Mouse (Mus musculus) heart, postnatal 4 days (tissue): Measurements from ENCODE around the gene Ifnar2. TPM values are rescaled to one million over a fixed set of nuclear protein-coding genes. Genes with fewer than 3 reads are reported as not detected.

Experiments used
- DNase-seq: peaks from one replicate; pipeline ENCODE4 v3.0.0; 2021
- total RNA-seq, 2 experiments: library from RNA; stranded (reverse); gene quantifications; 2 replicates each; pipeline ENCODE4 v1.2.3; 2021

The Ifnar2 gene
- total RNA-seq, result 10 to 100 TPM; 29.9 to 33.8 TPM

DNA sequence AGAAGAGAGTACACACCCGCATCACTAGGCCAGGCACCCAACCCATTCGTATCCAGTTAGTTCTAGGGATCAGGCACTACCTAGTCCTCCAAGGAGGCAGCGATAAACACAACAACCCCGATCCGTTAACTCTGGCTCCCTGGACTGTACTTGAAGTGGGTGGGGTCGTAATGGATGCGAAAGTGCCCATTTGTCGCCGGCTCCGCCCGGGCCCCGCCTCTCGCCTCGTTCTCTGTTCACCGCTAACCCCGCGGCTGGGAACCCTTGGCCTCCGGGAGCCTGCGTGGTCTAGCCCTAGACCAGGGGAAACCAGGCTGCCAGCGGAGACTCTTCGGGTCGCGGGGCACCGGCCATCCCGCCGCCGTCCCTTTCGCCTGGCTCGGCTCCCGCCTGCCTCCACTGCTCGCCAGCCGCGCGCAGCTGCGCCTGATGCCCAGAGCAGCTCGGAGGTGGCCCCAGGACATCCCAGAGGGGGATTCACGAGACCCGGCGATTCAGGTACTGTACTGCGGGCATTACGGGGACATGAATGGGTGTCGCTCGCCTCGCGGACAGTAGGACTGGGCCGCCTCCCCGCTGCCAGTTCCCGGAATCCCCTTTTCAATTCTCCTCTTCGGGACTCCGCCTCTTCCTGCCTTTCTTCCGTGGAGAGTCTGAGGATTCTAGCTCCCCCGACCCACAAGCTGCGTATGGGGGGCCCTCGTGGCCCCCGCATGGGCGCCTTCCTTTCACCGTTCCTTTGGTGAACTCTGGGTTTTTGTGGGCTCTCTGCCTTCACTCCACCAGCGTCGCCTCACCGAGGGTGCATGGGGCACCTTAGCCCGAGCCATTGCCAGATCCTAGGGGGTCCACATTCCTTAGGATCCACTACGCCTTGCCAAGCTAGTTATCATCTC lies at the start of gene Ifnar2:
Ifnar2 (plus strand) TSS at position 207 of the 896 bp plus-strand sequence.
- peak; percentile 85 for DNase-seq

- no peak for DNase-seq
These were observed 45.0 kb upstream of the Ifnar2 start for GRCm38 (mm10) chr16:91327605-91328004.

- no peak for DNase-seq
These were observed 43.7 kb upstream of the Ifnar2 start for GRCm38 (mm10) chr16:91328922-91329321.

DNA sequence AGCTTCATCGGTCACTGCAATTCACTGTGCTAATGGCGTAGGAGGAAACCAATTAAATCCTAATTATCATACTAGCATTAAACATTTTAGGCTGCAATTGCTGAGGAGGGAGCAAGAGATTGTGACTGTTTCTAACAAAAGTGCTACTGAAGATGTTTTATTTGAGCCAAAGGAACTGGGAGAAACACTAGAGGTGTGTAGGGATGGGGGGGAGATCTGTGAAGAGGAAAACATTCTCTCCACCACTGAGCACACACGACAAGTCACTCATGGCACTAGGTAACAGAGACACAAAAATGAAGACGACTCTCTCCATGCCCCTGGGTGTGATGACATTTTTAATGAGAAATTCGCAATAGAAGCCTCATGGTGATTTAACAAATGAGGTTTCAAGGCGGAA lies 42.1 kb upstream of the Ifnar2 start:
- DNase-seq, result no peak

- DNase-seq, result peak; percentile 21
These were observed 41.4 kb upstream of the Ifnar2 start for GRCm38 (mm10) chr16:91331153-91331552.

DNA sequence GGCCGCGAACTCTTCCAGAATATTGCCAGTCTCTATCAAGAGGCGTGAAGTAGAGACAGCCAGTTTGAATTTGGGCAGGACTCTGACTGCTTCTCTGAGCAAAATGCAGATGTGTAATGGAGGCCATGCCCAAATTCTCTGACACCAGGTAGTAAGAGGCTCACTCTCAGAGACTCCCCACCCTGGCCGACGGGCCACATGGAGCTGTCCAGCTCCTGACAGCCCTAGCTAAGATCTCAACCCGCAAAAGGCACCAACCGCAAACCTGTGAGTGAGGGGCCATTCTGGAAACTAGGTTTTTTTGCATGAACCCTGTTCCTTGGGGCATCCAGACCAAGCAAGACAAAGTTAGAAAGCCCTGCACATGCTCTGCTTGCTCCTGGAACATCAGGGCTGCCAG lies 39.7 kb upstream of the Ifnar2 start:
- no peak for DNase-seq

- DNase-seq, result no peak
These were observed 38.2 kb upstream of the Ifnar2 start for GRCm38 (mm10) chr16:91334190-91334893.

DNA sequence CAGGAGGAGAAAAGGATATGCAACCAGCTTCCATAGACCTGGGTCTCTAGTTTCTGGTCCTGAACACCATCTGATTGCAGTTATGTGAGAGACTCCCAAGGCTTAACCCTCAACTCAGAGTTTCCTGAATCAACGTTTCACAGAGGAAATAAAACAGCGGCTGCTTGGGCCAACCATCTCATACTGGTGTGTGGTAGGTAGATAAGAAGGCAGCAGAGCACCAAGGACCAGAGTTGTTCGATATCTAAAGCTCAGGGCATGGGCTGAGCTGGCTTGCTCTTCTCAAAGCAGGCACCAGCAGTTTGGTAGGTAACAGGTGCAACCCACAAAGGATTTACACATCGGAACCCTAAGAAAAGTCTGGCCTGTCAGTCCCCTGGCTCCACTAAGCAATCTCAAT lies 35.8 kb upstream of the Ifnar2 start:
- DNase-seq, result no peak

DNA sequence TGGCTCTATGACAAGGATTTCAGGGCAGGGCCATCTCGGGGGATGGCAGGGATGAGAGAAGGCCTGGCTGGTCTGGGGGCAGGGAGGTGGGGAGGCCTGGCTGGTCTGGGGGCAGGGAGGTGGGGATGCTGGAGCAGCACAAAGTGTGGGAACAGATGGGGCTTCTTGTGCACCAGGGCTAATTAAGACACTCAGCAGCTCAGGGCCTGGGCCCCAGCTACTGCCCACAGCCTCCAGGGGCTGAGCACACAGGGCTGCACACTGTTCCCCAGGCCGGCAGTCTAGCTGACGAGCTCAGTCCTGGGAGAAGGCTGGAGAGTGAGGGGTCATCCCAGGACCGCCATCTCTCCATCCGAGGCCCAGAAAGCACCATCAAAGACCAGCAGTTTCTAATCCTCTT lies 35.1 kb upstream of the Ifnar2 start:
- no peak for DNase-seq

DNA sequence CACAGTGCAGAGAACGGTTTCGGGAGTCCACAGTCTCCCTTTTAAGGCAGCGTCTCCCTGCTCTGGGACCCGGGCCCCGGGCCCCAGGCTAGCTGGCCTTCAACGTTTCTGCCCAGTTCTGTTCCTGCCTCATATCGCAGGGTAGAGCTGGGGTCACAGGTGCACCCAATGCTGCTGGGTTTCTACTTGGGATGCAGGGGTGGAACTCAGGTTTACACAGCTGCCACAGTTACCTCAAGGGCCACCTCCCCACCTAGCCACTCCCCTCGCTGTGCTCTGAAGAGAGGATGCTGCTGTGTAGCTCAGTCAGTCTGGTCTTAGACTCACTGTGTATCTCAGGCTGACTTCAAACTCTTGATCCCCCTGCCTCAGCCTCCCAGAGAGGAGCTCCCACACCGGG lies 26.1 kb upstream of the Ifnar2 start:
- DNase-seq, result no peak

DNA sequence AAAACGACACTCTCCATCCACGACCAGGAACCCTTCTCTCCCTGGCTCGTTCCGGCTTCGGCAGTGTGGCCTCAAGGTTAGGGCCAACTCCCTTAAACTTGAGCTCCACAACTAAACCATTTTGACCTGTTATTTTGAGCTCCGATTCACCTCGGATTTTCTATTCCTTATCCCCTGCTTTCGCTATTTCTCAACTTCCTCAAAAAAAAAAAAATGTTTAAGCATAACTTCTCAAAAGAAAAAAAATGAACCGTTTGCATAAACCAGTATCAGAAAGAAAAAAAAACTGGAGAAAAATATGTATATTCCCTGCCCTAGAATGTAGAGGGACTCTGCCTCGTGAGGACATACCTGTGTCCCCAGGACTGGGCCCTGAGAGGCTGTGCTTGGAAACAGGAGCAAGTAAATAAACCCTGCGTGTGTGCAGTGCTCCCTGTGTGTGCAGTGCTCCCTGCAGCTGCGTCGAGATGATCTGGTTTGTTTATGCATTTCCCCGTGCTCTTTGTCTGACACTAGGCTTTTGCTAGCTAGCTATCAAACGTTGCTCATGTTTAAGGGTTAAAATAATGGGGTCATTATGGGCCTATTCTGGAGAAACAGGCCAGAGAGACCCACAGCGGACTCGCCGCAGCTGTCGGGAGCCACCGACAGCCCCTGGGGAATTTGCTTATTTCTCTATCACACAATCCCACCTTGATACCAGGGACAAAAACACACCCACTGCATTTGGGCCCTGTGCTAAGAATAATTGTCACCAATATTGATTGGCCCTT lies 24.9 kb upstream of the Ifnar2 start:
- DNase-seq, result no peak

GRCm38 (mm10) chr16:91348264-91348565 lies 24.4 kb upstream of the Ifnar2 start:
- no peak for DNase-seq

DNA sequence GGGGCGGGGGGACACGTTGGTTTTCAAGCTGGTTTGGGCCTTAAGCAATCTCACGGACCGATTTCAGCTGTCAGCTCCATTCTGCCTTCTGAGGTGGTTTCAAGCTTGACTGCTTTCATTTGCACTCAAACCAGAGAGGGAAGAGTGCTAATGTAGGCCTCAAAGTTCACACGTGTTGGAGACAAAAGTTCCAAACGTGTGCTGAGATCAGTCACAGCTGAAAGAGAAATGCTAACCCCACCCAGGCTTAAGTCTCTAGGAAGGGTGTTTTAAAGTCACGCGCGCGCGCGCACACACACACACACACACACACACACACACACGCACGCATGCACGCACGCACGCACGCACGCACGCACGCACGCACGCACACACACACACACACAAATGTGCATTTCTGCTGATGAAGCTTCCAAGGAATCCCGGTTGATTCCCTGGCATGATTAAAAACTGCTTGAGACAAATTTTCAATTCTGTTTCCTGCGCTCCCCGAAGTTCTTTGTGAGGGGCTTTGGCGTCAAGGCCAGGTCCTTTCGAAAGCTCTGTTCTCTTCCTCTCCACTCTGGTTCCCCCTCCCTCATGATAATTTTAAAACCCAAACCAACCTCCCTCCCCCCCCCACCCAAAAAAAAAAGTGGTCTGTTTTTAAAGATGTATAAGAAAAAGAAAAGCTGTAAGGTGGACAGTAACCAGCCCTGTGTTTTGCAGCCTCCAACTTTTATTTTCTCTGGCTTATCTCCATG lies 23.8 kb upstream of the Ifnar2 start:
- DNase-seq, result no peak

- peak; percentile 84 for DNase-seq
These were observed 20.5 kb upstream of the Ifnar2 start for GRCm38 (mm10) chr16:91352084-91352562.

GRCm38 (mm10) chr16:91352749-91353148 lies 19.8 kb upstream of the Ifnar2 start:
- DNase-seq, result no peak

GRCm38 (mm10) chr16:91353177-91353576 lies 19.4 kb upstream of the Ifnar2 start:
- DNase-seq, result no peak

- DNase-seq, result no peak
These were observed 18.9 kb upstream of the Ifnar2 start for GRCm38 (mm10) chr16:91353638-91354037.

- no peak for DNase-seq
These were observed 18.0 kb upstream of the Ifnar2 start for GRCm38 (mm10) chr16:91354599-91354998.

DNA sequence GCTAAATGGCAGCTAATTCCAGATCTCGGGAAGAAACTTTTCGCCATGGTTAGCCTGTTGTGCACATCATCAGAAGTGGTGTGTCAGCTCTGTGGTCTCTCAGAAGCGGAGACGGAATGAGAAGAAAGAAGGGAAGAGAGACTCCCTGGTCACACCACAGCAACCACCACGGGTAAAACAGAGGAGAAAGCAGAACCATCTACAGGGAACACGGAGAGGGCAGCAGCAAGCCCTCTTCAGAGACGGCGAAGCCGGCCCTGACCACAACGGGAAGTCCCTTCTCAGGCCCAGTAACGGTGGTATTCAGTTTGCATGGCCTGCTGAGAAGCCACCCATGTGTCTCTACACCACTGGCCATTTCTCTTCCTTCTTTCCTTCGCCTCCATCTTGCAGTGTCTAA lies 17.4 kb upstream of the Ifnar2 start:
- DNase-seq, result no peak

- no peak for DNase-seq
These were observed 15.6 kb upstream of the Ifnar2 start for GRCm38 (mm10) chr16:91356760-91357525.

- DNase-seq, result no peak
These were observed 15.1 kb upstream of the Ifnar2 start for GRCm38 (mm10) chr16:91357526-91357900.

DNA sequence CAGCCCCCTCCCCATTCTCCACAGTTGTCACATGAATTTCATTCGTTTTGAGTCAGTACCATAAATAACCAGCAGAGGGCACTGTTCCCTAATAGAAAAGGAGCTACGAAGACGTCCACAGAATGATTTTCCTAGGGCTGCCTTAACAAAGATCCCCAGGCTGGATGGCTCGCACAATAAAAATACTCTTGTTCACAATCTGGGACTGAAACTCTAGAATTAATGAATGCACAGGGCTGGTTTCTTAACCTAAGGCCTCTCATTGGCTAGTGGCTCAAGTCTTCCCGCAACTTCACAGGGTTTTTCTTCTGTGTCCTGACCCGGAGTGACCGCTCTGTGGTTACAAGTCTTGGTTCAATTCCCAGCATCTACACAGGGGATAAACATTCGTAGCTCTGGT lies 14.0 kb upstream of the Ifnar2 start:
- peak; percentile 72 for DNase-seq
